Mouse (Mus musculus) forebrain, embryonic 13.5 days (tissue): ENCODE data around the gene Trappc6a. TPM values are rescaled to one million over a fixed set of nuclear protein-coding genes. Genes with fewer than 3 reads are reported as not detected.

Experiments used
- ATAC-seq: fragments of 200-750 bp; cut with Nextera tagmentation; 2 replicates; pipeline ENCODE4 v1.8.0; 2017
- H3K27ac ChIP-seq: fragments of 300-500 bp; sonication (generic); 2 replicates; pipeline ENCODE4 v1.5.1; 2015; ENCODE audit warnings: inconsistent platforms, mild to moderate bottlenecking, moderate library complexity
- H3K27me3 ChIP-seq: fragments of 300-500 bp; sonication (generic); 2 replicates; pipeline ENCODE4 v1.6.1; 2015; ENCODE audit warnings: mild to moderate bottlenecking, inconsistent platforms
- H3K36me3 ChIP-seq: fragments of 300-500 bp; sonication (generic); 2 replicates; pipeline ENCODE4 v1.6.1; 2015; ENCODE audit warnings: mild to moderate bottlenecking, inconsistent platforms; ENCODE audit not compliant: poor library complexity, severe bottlenecking
- H3K4me1 ChIP-seq: fragments of 300-500 bp; sonication (generic); 2 replicates; pipeline ENCODE4 v1.6.1; 2015; ENCODE audit warnings: inconsistent platforms
- H3K4me2 ChIP-seq: fragments of 300-500 bp; sonication (generic); 2 replicates; pipeline ENCODE4 v1.6.1; 2015; ENCODE audit warnings: inconsistent platforms, mild to moderate bottlenecking, moderate library complexity
- H3K4me3 ChIP-seq: fragments of 300-500 bp; sonication (generic); 2 replicates; pipeline ENCODE4 v1.5.1; 2015; ENCODE audit warnings: mild to moderate bottlenecking, inconsistent platforms
- H3K9ac ChIP-seq: fragments of 300-500 bp; sonication (generic); 2 replicates; pipeline ENCODE4 v1.6.1; 2015; ENCODE audit warnings: mild to moderate bottlenecking, inconsistent platforms
- H3K9me3 ChIP-seq: fragments of 300-500 bp; sonication (generic); replicated peaks from 2 replicates; pipeline ENCODE4 v1.6.1; 2016; ENCODE audit warnings: inconsistent platforms
- WGBS: fragments of 180-500 bp; shearing (Covaris S2); methylation state at CpG from one replicate; pipeline ENCODE4 v1.1.7; 2015; 5-methylcytosine and 5-hydroxymethylcytosine counted together
- polyA plus RNA-seq: library from polyadenylated mRNA; unstranded; fragments of >200 nt; fragmentation: Nextera tagmentation; extraction: Ambion mirVana; gene quantifications from 2 replicates; pipeline ENCODE4 v1.2.1, GENCODE M21; 2015

The Trappc6a gene
- polyA plus RNA-seq, 1 experiment from 2014 or later = 40.6 TPM

DNA sequence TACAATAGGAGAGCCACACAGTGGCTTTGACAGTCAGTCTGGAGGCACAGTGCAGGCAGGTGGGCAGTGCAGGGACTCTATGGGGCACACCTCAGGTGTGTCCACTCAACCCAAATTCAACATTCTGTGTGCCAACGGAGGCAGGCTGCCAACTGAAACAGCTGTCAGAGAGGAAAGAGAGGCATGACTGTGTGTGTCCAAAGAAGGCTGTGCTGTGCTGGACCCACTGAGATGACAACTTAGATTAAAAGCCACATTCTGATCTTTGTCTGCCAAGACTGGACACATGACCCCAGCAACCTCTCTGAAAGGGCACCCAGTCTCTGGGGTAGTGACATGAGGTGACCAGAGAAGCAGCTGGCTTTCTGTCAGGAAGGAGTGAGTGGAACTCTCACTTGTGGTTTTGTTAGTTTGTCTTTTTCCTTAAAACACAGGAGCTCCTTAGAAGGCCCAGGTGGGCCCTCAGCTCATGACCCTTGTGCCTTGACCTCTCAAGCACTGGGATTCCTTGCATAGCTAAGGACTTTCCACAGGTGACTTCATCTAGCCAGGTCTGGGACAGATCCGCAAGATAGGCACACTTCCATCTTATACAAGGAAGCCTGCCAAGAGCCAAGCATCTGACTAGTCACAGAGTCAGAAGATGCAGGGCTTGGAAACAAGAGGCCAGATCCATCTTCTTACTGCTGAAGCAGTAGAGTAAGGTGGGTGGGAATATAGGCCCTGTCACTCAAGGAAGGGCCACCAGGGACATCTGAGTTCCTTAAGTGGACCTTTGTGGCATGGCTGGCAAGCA is 32.8 kb downstream of the Trappc6a start:
- no peaks in the 10 kb centered on the region for H3K9me3 ChIP-seq
- 93% methylated on average over 2 of the region's 2 CpGs for WGBS
- H3K4me3 ChIP-seq = no peak overlapping the region
- ATAC-seq = no peak
- peaks cover 26% of the 10 kb centered on the region for H3K4me1 ChIP-seq
- no peaks in the 10 kb centered on the region for H3K27me3 ChIP-seq
- no peaks in the 10 kb centered on the region for H3K36me3 ChIP-seq
- H3K27ac ChIP-seq = peak overlapping the region; percentile 75
- no peak overlapping the region for H3K9ac ChIP-seq
- no peak overlapping the region for H3K4me2 ChIP-seq

DNA sequence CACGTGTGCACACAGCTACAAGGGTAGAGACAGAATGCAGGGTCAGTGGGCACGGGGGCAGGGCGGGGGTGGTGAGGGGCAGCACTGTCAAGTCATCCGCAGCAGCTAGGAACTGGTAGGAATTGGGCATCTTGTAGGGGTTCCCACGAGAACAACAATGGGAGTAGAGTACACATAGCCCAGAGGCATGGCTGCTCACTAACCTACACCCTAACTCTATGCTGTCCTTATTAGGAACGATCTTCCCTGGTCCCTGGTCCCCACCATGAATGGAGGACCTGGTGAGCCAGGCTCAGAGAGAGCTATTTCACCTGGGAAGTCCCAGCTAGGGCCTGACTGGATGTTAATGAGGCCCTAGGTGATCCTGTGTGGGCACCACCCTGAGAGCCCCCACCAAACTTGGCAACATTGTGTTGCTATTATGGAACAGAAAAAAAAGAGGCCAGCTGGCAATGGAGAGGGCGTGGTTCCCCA is 33.5 kb downstream of the Trappc6a start:
- 63% methylated on average over 7 of the region's 7 CpGs for WGBS
- H3K4me1 ChIP-seq = peaks cover 29% of the 10 kb centered on the region
- H3K36me3 ChIP-seq = no peaks in the 10 kb centered on the region
- no peaks in the 10 kb centered on the region for H3K9me3 ChIP-seq
- peak overlapping the region; percentile 75 for H3K27ac ChIP-seq
- peak overlapping the region; percentile 32 for H3K4me2 ChIP-seq
- 0 out of 2 replicates have a peak overlapping the region, but pooled peaks have one; percentile 48 for H3K9ac ChIP-seq
- H3K4me3 ChIP-seq = no peak overlapping the region
- no peaks in the 10 kb centered on the region for H3K27me3 ChIP-seq
- no peak; the same call in 1 of the 2 replicates for ATAC-seq

DNA sequence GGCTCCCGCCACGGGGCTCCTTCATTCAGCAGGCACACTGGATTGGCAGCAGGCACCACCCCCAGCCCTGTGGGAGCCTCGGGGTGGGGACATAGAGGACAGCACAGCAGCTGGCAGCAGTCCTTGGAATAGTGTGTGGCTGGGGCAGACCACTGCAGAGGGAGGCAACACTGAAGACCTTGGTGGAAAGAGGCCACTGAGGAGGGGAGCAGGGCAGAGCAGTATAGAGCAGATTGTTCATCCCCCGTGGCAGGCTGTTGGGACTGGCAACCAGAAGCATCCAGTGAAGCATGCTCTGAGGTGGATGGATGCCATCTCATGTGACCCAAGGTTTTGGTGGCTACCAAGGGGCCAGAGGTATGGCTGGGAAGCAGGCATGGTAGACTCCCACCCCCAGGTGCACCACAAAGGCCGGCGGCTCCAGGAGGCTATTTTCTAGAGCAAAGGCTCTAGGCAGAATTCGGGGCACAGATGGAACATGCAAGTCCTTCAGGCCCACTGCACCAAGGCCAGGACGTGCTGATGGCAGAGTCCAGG is 34.0 kb downstream of the Trappc6a start:
- 53% methylated on average over 8 of the region's 8 CpGs for WGBS
- peak overlapping the region; percentile 75 for H3K27ac ChIP-seq
- H3K9ac ChIP-seq = peak overlapping the region; percentile 48; the same call in 1 of the 2 replicates

GRCm38 (mm10) chr7:19543584-19543983 is 35.4 kb downstream of the Trappc6a start:
- Histone ChIP-seq H3K4me2 (no peak overlapping the region), H3K4me3 (no peak overlapping the region), H3K27ac (no peak overlapping the region), H3K9me3 (no peaks in the 10 kb centered on the region), H3K27me3 (no peaks in the 10 kb centered on the region), H3K9ac (no peak overlapping the region), H3K4me1 (peaks cover 32% of the 10 kb centered on the region), H3K36me3 (no peaks in the 10 kb centered on the region)
- no peak for ATAC-seq
- 55% methylated on average over 6 of the region's 6 CpGs for WGBS

More for the DNA sequence above, 34.0 kb downstream of the Trappc6a start:
- peaks cover 32% of the 10 kb centered on the region for H3K4me1 ChIP-seq
- H3K4me3 ChIP-seq = no peak overlapping the region
- peak overlapping the region; percentile 32 for H3K4me2 ChIP-seq
- peak; percentile 94 for ATAC-seq
- no peaks in the 10 kb centered on the region for H3K36me3 ChIP-seq
- no peaks in the 10 kb centered on the region for H3K27me3 ChIP-seq
- no peaks in the 10 kb centered on the region for H3K9me3 ChIP-seq

- Histone ChIP-seq H3K4me1 (peaks cover 27% of the 10 kb centered on the region), H3K27me3 (no peaks in the 10 kb centered on the region), H3K36me3 (no peaks in the 10 kb centered on the region), H3K9me3 (no peaks in the 10 kb centered on the region), H3K9ac (no peak overlapping the region), H3K4me3 (no peak overlapping the region), H3K27ac (no peak overlapping the region), H3K4me2 (no peak overlapping the region)
- ATAC-seq = no peak
- 73% methylated on average over 3 of the region's 3 CpGs for WGBS
Measured at GRCm38 (mm10) chr7:19546007-19546406, 37.8 kb downstream of the Trappc6a start.

GRCm38 (mm10) chr7:19547344-19547969 is 39.3 kb downstream of the Trappc6a start:
- Histone ChIP-seq H3K36me3 (peaks cover 8% of the 10 kb centered on the region; the same call in 1 of the 2 replicates), H3K4me3 (no peak overlapping the region), H3K27me3 (no peaks in the 10 kb centered on the region), H3K4me1 (peaks cover 13% of the 10 kb centered on the region), H3K27ac (no peak overlapping the region), H3K9me3 (no peaks in the 10 kb centered on the region), H3K9ac (no peak overlapping the region), H3K4me2 (no peak overlapping the region)
- 49% methylated on average over 2 of the region's 2 CpGs for WGBS
- ATAC-seq = no peak

GRCm38 (mm10) chr7:19549394-19549793 is 41.2 kb downstream of the Trappc6a start:
- Histone ChIP-seq H3K4me1 (0 out of 2 replicates have a peak, but pooled peaks cover 6% of the 10 kb centered on the region), H3K27ac (no peak overlapping the region), H3K4me2 (no peak overlapping the region), H3K4me3 (no peak overlapping the region), H3K9ac (no peak overlapping the region), H3K9me3 (no peaks in the 10 kb centered on the region), H3K36me3 (peaks cover 25% of the 10 kb centered on the region), H3K27me3 (no peaks in the 10 kb centered on the region)
- 94% methylated on average over 10 of the region's 10 CpGs for WGBS
- ATAC-seq = no peak

GRCm38 (mm10) chr7:19551634-19552033 is 43.4 kb downstream of the Trappc6a start:
- ATAC-seq = no peak

GRCm38 (mm10) chr7:19552443-19552842 is 44.2 kb downstream of the Trappc6a start:
- no peak overlapping the region for H3K4me2 ChIP-seq
- peaks cover 39% of the 10 kb centered on the region for H3K36me3 ChIP-seq
- H3K4me3 ChIP-seq = no peak overlapping the region
- no peak overlapping the region for H3K9ac ChIP-seq
- no peak for ATAC-seq
- WGBS = 70% methylated on average over 2 of the region's 2 CpGs
- H3K27me3 ChIP-seq = no peaks in the 10 kb centered on the region
- no peaks in the 10 kb centered on the region for H3K9me3 ChIP-seq
- H3K27ac ChIP-seq = no peak overlapping the region
- H3K4me1 ChIP-seq = no peaks in the 10 kb centered on the region

More at GRCm38 (mm10) chr7:19551634-19552033, 43.4 kb downstream of the Trappc6a start:
- 90% methylated on average over 5 of the region's 5 CpGs for WGBS
- H3K4me1 ChIP-seq = 0 out of 2 replicates have a peak, but pooled peaks cover 4% of the 10 kb centered on the region
- H3K4me3 ChIP-seq = no peak overlapping the region
- H3K27me3 ChIP-seq = no peaks in the 10 kb centered on the region
- no peak overlapping the region for H3K9ac ChIP-seq
- peaks cover 35% of the 10 kb centered on the region for H3K36me3 ChIP-seq
- H3K4me2 ChIP-seq = no peak overlapping the region
- no peak overlapping the region for H3K27ac ChIP-seq
- no peaks in the 10 kb centered on the region for H3K9me3 ChIP-seq

DNA sequence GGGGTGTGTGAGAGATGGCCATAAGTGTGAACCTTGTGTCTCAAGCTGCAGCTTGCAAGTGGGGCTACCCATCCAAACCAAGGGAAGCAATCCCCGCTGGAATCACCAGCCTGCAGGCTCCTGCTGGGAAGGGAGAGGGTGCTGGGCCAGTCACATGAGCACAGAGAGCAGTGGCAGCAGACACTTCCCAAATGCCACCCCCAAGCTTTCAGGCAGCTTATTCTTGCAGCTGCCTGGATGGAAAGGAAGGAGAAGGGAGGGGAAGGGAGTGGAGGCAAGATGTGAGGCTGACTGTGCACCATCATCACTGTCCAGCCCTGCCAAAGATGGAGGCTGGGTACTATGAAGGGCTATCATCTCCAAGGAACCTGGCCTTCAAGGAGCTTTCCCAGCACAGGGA is 46.0 kb downstream of the Trappc6a start:
- no peak overlapping the region for H3K4me2 ChIP-seq
- H3K27ac ChIP-seq = no peak overlapping the region
- H3K4me3 ChIP-seq = no peak overlapping the region
- no peak overlapping the region for H3K9ac ChIP-seq
- peaks cover 45% of the 10 kb centered on the region for H3K36me3 ChIP-seq
- no peaks in the 10 kb centered on the region for H3K9me3 ChIP-seq
- no peaks in the 10 kb centered on the region for H3K27me3 ChIP-seq
- H3K4me1 ChIP-seq = peaks cover 13% of the 10 kb centered on the region
- WGBS = 65% methylated on average over 1 of the region's 1 CpGs
- ATAC-seq = no peak

DNA sequence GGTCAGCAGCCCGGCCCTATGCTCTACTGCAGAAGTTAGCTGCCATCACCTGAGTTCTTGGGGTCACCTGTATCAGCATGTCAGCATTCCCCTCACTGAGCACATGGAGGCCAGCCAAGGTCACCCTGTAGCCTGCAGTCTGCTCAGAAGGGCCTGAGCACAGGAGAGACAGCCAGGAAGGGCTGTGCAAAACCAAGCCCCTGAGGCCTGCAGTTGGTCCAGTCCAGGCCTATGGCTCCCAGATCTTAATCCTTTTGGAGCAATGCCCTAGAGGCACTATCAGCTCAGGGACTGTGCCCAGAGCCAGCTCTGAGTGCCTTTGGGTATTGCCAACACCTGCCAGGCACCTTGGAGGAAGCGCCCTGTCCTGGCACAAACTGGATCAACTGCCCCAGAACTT is 48.9 kb downstream of the Trappc6a start:
- Histone ChIP-seq H3K9me3 (no peaks in the 10 kb centered on the region), H3K4me2 (no peak overlapping the region), H3K36me3 (peaks cover 42% of the 10 kb centered on the region), H3K4me3 (no peak overlapping the region), H3K27ac (no peak overlapping the region), H3K4me1 (peaks cover 36% of the 10 kb centered on the region), H3K27me3 (no peaks in the 10 kb centered on the region), H3K9ac (no peak overlapping the region)
- WGBS = 100% methylated on average over 2 of the region's 2 CpGs
- ATAC-seq = no peak
